Mouse (Mus musculus): ENCODE measurements around the gene Tmprss3. TPM values are rescaled to one million over a fixed set of nuclear protein-coding genes. Genes with fewer than 3 reads are reported as not detected.

Gene Tmprss3
- total RNA-seq, 2 experiments from 2014 or later, result 0.13 TPM; not detected in 1

DNA sequence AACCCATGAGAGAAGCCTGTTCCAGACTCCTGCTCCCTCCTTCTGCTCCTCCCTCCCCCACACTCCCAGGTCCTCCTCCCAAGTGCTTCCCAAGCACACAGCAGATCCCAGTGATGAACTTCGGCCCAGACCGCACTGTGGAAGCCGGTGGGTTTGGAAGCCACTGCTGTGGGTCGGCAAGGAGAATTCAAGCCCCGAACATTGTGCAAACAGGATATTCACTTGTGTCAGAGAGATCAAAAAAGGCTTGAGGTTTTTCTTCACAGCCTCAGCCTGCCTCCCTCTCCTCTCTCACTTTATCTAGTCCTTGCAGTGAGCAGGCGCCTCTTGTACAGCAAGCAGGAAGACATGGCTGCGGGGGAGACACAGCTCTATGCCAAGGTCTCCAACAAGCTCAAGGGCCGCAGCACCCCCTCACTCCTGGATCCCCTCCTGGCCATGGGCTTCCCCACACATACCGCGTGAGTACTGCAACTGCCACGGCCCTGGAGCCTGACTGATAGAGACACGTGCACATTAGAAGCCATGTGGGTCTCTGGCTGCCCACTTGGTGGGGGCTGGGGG lies 9.1 kb upstream of the Tmprss3 start, which contains the start of gene Ubash3a:
Ubash3a (plus strand) TSS at position 103 of the 564 bp plus-strand sequence.
- intact Hi-C loops (cut with DNase I), result no loop called here
- no peak for DNase-seq (ENCODE audit: low spot score in 2 of 2)

- no peak for DNase-seq (ENCODE audit: low spot score in 2 of 2)
- intact Hi-C loops (cut with DNase I), result no loop called here
Measured at GRCm38 (mm10) chr17:31196283-31196682, 2.5 kb downstream of the Tmprss3 start.

DNA sequence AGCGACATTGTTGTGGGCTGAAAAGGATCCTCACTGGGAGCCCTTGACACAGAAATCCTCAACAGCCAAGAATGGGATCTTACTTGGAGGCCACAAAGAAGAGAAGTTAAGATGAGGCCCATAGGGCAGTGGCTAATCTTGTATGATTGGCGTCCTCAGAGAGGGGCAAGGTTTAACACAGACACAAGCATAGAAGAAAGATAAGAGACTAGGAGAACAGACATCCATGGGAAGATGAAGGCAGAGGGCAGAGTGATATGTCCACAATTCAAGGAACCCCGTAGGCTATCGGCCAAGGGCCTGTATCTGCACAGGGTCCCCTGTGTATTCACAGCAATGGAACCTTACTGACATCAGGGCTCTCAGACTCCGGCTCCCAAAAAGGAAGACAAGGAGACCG lies 3.6 kb downstream of the Tmprss3 start:
- intact Hi-C loops (cut with DNase I), result no loop called here
- no peak for DNase-seq (ENCODE audit: low spot score in 2 of 2)

- no peak for DNase-seq (ENCODE audit: low spot score in 2 of 2)
- intact Hi-C loops (cut with DNase I), result no loop called here
Measured at GRCm38 (mm10) chr17:31193360-31193759, 5.4 kb downstream of the Tmprss3 start.

DNA sequence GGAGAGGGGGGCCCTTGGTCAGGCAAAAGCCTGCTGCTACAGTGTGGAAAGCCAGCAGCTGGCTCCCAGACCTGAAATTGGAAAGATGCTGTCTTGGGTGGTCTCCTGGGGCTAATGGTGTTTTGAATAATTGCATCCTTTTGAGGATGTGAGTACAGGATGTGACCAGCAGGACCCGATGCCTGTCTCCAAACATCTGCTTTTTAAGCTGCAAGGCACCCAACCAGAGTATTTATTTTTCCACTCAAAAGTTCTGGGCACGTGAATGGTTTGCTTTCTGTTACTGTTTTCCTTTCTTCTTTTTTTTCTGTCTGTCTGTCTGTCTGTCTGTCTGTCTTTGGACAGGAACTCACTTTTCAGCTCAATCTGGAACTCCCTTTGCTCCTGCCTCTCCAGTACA lies 6.1 kb downstream of the Tmprss3 start:
- no peak for DNase-seq (ENCODE audit: low spot score in 2 of 2)
- intact Hi-C loops (cut with DNase I), result no loop called here

DNA sequence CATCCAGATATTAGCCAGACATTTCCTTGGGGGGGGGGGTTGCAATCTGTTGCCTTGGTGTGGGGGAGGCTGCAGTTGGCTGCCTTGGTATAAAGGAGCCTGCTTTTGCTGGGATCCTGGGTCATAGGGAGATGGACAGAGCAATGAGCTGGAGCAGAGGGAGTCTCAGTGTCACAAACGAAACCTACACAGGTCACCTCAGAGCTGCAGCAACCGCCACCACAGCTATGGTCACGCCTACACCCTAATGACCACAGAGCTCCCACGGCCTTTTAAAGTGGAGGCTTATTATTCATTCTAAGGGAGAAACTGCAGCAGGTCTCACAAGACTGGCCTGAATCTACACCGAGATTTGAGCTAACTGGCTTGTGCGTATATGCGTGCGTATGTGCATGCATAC lies 7.0 kb downstream of the Tmprss3 start:
- intact Hi-C loops (cut with DNase I), result no loop called here
- no peak for DNase-seq (ENCODE audit: low spot score in 2 of 2)

- intact Hi-C loops (cut with DNase I), result loop anchor here (2.0 to 5.0 kb wide), 2 partner anchors 50 to 177 kb away; no protein-coding TSS in a partner anchor
- DNase-seq (ENCODE audit: low spot score in 2 of 2), result peak; percentile 75 to 79
Measured at GRCm38 (mm10) chr17:31187370-31187769, 11.4 kb downstream of the Tmprss3 start.

DNA sequence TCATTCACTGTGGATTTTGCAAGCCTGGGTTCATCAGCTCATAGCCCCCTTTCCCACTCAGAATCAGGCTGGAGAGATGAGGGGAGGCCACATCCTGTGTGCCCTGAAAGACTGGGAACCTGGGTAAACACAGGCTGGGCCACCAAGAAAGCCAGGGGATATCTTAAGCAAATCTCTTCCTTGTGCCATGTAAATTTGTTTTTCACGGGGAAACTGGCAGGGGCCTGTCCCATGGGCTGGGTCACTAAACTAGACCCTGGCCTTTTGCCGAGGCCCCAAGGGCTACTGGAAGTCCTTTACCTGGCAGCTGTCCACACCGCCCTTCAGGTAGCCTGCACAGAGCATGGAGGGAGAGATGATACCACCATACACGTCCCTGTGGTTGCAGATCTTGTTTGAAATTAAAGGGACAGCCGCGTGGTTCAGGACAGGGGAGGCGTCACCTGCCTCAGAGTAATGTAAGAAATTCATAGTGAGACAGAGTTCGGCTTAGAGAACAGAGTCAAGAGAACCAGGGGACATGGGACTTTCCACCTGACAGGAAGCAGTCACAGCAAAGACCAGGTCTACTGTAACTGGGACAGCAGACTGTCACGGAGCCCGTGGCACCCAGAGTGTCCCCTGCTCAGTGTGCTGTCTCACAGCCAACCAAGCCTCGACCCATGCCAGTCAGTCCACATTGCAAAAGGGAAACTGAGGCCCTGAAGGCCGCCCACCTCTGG lies 14.3 kb downstream of the Tmprss3 start:
- intact Hi-C loops (cut with DNase I), result no loop called here

DNA sequence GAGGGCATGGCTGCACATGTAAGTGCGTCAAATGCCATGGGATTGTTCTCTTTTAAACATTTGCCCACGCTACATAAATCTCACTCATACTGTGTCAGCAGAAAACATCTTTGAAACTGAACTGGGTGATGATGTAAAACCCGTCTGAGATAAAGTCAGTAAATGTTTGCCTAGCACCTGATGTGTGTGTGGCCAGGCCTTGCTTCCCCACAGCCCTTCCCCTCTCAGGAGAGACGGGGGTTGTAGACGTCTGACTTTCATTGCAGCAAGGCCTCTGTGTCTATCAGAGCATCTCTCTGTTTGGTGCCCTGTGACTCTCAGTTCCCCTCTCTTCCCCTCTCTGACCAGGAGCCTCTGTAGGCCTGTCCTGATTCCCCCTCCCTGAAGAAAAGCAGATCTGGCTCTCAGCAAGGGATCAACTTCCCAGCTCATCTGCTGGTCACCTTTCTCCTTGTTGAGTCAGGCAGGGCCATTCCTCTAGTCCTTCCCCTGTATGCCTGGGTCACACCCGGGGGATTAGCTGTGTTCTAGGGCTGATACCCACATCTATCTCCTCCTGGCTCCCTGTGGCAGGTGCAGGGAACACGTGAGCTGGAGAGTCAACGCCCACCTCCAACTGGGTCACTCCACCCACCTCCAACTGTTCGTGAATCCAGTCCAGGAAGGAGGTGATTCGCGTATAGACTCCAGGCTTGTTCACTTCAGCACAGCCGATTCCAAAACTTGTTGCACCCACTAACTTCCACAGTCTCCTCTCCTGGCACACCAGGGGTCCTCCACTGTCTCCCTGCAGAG lies 15.4 kb downstream of the Tmprss3 start:
- DNase-seq (ENCODE audit: low spot score in 2 of 2), result peak; percentile 24 to 57
- intact Hi-C loops (cut with DNase I), result no loop called here

More for the DNA sequence above, 14.3 kb downstream of the Tmprss3 start:
- DNase-seq (ENCODE audit: low spot score in 2 of 2), result no peak

- DNase-seq (ENCODE audit: low spot score in 2 of 2), result no peak
- intact Hi-C loops (cut with DNase I), result no loop called here
Measured at GRCm38 (mm10) chr17:31181490-31181889, 17.3 kb downstream of the Tmprss3 start.

GRCm38 (mm10) chr17:31176321-31176720 lies 22.5 kb downstream of the Tmprss3 start:
- intact Hi-C loops (cut with DNase I), result no loop called here
- no peak for DNase-seq (ENCODE audit: low spot score in 2 of 2)

GRCm38 (mm10) chr17:31169796-31170195 lies 29.0 kb downstream of the Tmprss3 start:
- no peak for DNase-seq (ENCODE audit: low spot score in 2 of 2)
- intact Hi-C loops (cut with DNase I), result no loop called here

- intact Hi-C loops (cut with DNase I), result no loop called here
- DNase-seq (ENCODE audit: low spot score in 2 of 2), result no peak
Measured at GRCm38 (mm10) chr17:31165127-31165526, 33.6 kb downstream of the Tmprss3 start, which contains the start of gene Tff1. Gene Tff1 (minus strand): TSS chr17:31165277.

DNA sequence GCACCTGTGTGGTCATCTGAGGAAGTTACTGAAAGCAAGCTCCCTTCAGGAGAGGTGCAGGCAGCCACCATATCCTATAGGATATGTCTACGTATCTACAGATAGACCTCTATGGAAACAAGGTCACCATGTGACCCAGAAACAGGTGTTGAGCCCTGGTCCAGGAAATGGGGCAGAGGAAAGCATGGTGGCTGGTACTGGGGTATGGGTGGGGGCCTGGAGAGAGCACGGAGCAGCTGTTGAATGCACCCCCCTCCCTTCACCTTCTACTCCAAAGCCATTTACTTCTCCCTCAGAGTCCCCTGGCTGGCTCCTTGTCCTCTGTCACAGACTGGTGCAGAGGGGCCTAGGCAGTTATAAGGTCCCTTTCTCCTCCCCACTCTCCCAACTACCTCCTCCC lies 35.0 kb downstream of the Tmprss3 start:
- intact Hi-C loops (cut with DNase I), result no loop called here
- DNase-seq (ENCODE audit: low spot score in 2 of 2), result no peak

- intact Hi-C loops (cut with DNase I), result no loop called here
- DNase-seq (ENCODE audit: low spot score in 2 of 2), result no peak
Measured at GRCm38 (mm10) chr17:31162607-31163006, 36.2 kb downstream of the Tmprss3 start.

DNA sequence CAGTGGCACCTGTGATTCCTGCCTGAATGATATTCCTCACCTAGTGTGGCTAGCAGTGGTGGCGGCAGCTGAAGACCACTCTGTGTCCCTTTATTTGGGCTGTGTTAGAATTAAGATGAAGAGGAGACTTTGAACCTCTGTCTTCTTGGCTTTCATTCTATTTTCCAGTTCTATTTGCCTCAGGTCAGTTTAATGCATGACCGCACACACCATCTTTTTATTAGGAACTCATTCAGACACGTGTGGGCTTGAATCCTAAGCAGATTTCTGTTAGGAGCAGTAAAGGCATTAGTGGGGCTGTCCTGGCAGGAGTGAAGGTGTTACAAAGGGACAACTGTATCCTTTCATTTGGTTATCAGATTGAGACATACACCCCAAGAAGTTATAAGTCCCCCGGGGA lies 38.5 kb downstream of the Tmprss3 start:
- intact Hi-C loops (cut with DNase I), result no loop called here
- DNase-seq (ENCODE audit: low spot score in 2 of 2), result no peak

DNA sequence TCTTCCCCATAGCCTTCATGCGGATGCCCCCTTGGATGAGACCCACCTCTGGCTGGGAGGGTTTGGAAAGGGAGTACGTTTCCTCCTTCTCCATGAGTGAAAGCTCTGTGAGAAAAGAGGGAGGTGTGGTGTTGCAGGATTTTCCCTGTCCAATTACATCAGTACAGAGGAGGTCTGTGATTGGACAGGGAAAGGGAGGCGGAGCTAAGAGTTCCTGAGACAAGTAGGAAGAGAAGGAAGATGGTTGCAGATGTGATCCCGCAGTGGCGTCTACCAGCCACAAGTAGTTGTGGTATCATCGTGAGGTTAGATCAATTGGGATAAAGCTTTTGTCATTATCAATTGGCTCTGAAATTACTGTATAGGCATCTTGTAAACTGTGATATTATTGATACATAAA lies 40.9 kb downstream of the Tmprss3 start:
- no peak for DNase-seq (ENCODE audit: low spot score in 2 of 2)
- intact Hi-C loops (cut with DNase I), result no loop called here

DNA sequence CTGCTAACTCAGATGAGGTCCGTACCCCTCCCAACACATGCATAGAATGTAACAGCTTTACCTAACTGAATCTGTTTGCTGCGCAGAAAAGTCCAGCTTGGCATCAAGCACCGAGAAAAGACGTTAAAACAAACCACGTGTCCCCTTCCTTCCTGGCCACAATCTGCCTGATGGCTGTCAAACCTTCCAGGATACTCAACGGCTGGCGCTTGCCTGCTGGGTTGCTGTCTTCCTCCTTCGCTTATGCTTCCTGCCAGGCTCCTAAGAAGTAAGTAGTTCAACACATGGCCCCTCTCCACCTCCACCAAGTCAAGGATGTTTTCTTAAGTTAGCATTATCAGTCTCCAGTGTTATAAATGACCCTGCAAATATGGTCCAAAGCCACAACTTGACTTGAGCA lies 45.0 kb downstream of the Tmprss3 start:
- DNase-seq (ENCODE audit: low spot score in 2 of 2), result no peak
- intact Hi-C loops (cut with DNase I), result no loop called here

- DNase-seq (ENCODE audit: low spot score in 2 of 2), result no peak
- intact Hi-C loops (cut with DNase I), result no loop called here
Measured at GRCm38 (mm10) chr17:31152966-31153499, 45.7 kb downstream of the Tmprss3 start.

- intact Hi-C loops (cut with DNase I), result no loop called here
- no peak for DNase-seq (ENCODE audit: low spot score in 2 of 2)
Measured at GRCm38 (mm10) chr17:31152512-31152911, 46.3 kb downstream of the Tmprss3 start.
